Mouse (Mus musculus) liver, adult 2 months (tissue): ENCODE results near the gene Aebp2.

ENCODE experiments used
- CTCF ChIP-seq: fragments of 200-500 bp; IDR thresholded peaks from 2 replicates; pipeline ENCODE4 v1.5.1; 2011; ENCODE audit warnings: low read depth, low read length, control low read depth
- POLR2A ChIP-seq: fragments of 200-500 bp; IDR thresholded peaks from 2 replicates; pipeline ENCODE4 v1.6.1; 2011; ENCODE audit warnings: low read length, control low read depth; ENCODE audit not compliant: insufficient read depth; ENCODE audit errors: extremely low read depth

GRCm38 (mm10) chr6:140678658-140679271 is 56.3 kb downstream of the Aebp2 start:
- no peak for TF ChIP-seq CTCF
- TF ChIP-seq POLR2A: no peak
